Mouse (Mus musculus): ENCODE data around the gene Nod1. TPM values are rescaled to one million over a fixed set of nuclear protein-coding genes. Genes with fewer than 3 reads are reported as not detected.

Gene Nod1
- polyA plus RNA-seq, 1 experiment from 2014 or later = 2.2 TPM

DNA sequence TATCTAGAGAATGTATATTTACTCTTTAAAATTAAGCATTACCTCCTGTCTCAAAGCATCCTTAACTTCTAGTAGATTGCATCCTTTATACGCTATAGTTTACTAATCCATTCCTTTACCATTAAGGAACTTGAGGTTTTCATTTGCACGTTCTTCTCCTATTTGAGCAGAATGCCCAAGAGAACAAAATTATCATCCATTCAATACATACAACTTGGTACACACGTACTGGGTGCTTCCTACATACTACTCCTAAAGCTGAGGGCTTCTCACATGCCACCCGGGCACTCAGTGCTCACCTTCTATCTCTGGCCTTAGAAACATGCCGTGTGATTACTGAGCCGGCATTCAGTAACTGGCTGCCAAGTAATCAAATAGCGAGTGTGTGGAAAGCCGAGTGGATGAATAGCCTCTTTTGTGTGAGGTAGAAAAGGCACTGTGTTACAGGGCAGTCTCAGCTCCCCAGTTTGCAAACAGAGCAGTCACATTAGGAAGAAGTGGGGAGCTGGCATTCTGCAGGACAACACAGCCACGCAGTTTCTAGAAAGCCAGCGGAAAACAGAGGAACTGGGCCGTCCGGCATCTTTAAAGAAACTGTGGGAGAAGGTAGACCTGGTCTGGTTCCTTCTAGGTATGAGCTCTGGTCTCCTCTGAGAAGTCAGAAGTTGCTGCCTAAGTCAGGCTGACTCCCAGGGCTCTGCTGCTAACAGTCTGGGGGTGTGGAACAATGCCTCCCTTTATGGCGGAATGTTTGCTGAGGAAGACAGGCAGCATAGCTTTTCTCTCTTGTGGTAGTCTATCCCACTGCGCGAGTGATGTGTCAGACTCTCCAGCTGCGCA, 37.2 kb upstream of the Nod1 start:
- Histone ChIP-seq H3K4me1 (ENCODE audit: control insufficient read depth, insufficient read depth, low read length) (peaks cover 8% of the 10 kb centered on the region; the same call in 1 of the 2 replicates), H3K36me3 (ENCODE audit: control insufficient read depth, insufficient read depth, low read length) (no peaks in the 10 kb centered on the region), H3K27me3 (ENCODE audit: control insufficient read depth, insufficient read depth, low read length) (no peaks in the 10 kb centered on the region), H3K27ac (replicated peaks; ENCODE audit: low read depth, low read length) (peak overlapping the region; percentile 79), H3K9me3 (ENCODE audit: control insufficient read depth, low read length) (no peaks in the 10 kb centered on the region), H3K4me3 (replicated peaks; ENCODE audit: low read depth, low read length) (no peak overlapping the region), H3K9ac (replicated peaks; ENCODE audit: low read length) (peak overlapping the region; percentile 31; the same call in 1 of the 2 replicates), H3K4me2 (ENCODE audit: low read length) (peak overlapping the region; percentile 47)
- peak; percentile 64 for DNase-seq
- peak; percentile 68; the same call in 1 of the 2 replicates for ATAC-seq (ENCODE audit: low FRiP score, low TSS enrichment)
- 12% methylated on average over 16 of the region's 16 CpGs for WGBS

- no peak for ATAC-seq (ENCODE audit: low FRiP score, low TSS enrichment)
- no peak overlapping the region for H3K9ac ChIP-seq (replicated peaks; ENCODE audit: low read length)
Observed at GRCm38 (mm10) chr6:55008401-55008800, 36.0 kb upstream of the Nod1 start.

GRCm38 (mm10) chr6:55003559-55003958, 31.1 kb upstream of the Nod1 start:
- Histone ChIP-seq H3K27me3 (ENCODE audit: control insufficient read depth, insufficient read depth, low read length) (no peaks in the 10 kb centered on the region), H3K27ac (replicated peaks; ENCODE audit: low read depth, low read length) (no peak overlapping the region), H3K36me3 (ENCODE audit: control insufficient read depth, insufficient read depth, low read length) (no peaks in the 10 kb centered on the region), H3K9ac (replicated peaks; ENCODE audit: low read length) (no peak overlapping the region), H3K4me2 (ENCODE audit: low read length) (no peak overlapping the region), H3K4me3 (replicated peaks; ENCODE audit: low read depth, low read length) (no peak overlapping the region), H3K4me1 (ENCODE audit: control insufficient read depth, insufficient read depth, low read length) (no peaks in the 10 kb centered on the region), H3K9me3 (ENCODE audit: control insufficient read depth, low read length) (no peaks in the 10 kb centered on the region)
- DNase-seq (no peak), ATAC-seq (ENCODE audit: low FRiP score, low TSS enrichment) (no peak)
- 79% methylated on average over 4 of the region's 4 CpGs for WGBS

More at GRCm38 (mm10) chr6:55008401-55008800, 36.0 kb upstream of the Nod1 start:
- Histone ChIP-seq H3K27me3 (ENCODE audit: control insufficient read depth, insufficient read depth, low read length) (no peaks in the 10 kb centered on the region), H3K4me2 (ENCODE audit: low read length) (no peak overlapping the region), H3K4me1 (ENCODE audit: control insufficient read depth, insufficient read depth, low read length) (peaks cover 8% of the 10 kb centered on the region; the same call in 1 of the 2 replicates), H3K36me3 (ENCODE audit: control insufficient read depth, insufficient read depth, low read length) (no peaks in the 10 kb centered on the region), H3K4me3 (replicated peaks; ENCODE audit: low read depth, low read length) (no peak overlapping the region), H3K27ac (replicated peaks; ENCODE audit: low read depth, low read length) (no peak overlapping the region), H3K9me3 (ENCODE audit: control insufficient read depth, low read length) (no peaks in the 10 kb centered on the region)
- DNase-seq = no peak
- WGBS = 92% methylated on average over 8 of the region's 8 CpGs

DNA sequence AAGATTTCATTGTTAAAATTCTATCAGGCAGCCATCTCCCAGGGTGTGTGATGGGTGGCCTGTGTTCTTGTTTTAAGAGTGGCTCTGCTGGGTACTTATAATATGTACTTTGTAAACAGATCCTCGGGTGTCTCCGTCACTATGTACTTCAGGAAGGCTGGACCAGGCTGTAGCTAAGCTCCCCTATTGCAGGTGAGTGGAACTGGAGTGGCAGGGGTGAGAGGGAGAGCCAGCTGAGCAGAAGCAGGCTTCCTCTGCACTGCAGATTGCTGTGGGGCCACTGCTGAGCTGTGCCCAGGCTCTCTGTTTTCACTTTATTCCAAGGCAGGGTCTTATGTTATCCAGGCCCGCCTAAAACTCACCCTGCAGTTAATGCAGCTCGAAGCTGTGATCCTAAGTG, 30.0 kb upstream of the Nod1 start:
- H3K9ac ChIP-seq (replicated peaks; ENCODE audit: low read length) = no peak overlapping the region
- ATAC-seq (ENCODE audit: low FRiP score, low TSS enrichment) = no peak

DNA sequence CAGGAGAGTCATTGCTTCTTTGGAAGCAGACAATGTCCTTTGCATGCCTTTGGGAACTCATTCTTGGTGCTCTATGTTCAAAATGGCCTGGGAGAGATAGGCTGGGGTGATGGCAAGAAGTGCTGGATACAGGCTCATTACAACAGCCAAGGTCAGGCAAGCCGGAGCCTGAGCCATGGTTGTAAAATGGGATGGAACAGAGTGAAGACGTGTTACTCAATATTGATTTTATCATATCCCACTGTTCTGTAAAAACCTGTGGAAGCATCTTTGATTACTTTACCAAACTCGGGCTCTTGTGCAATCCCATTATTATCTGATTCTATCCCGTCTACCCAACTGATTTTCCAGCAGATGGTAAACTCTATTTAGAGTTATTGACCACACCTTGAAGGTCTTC, 28.9 kb upstream of the Nod1 start:
- no peak overlapping the region for H3K4me2 ChIP-seq (ENCODE audit: low read length)
- H3K27ac ChIP-seq (replicated peaks; ENCODE audit: low read depth, low read length) = no peak overlapping the region
- no peaks in the 10 kb centered on the region for H3K36me3 ChIP-seq (ENCODE audit: control insufficient read depth, insufficient read depth, low read length)
- H3K4me1 ChIP-seq (ENCODE audit: control insufficient read depth, insufficient read depth, low read length) = no peaks in the 10 kb centered on the region
- WGBS = 90% methylated on average over 4 of the region's 4 CpGs
- DNase-seq (no peak), ATAC-seq (ENCODE audit: low FRiP score, low TSS enrichment) (no peak)
- no peaks in the 10 kb centered on the region for H3K9me3 ChIP-seq (ENCODE audit: control insufficient read depth, low read length)
- no peak overlapping the region for H3K4me3 ChIP-seq (replicated peaks; ENCODE audit: low read depth, low read length)
- H3K27me3 ChIP-seq (ENCODE audit: control insufficient read depth, insufficient read depth, low read length) = no peaks in the 10 kb centered on the region
- no peak overlapping the region for H3K9ac ChIP-seq (replicated peaks; ENCODE audit: low read length)

More for the DNA sequence above, 30.0 kb upstream of the Nod1 start:
- Histone ChIP-seq H3K4me1 (ENCODE audit: control insufficient read depth, insufficient read depth, low read length) (no peaks in the 10 kb centered on the region), H3K4me3 (replicated peaks; ENCODE audit: low read depth, low read length) (no peak overlapping the region), H3K36me3 (ENCODE audit: control insufficient read depth, insufficient read depth, low read length) (no peaks in the 10 kb centered on the region), H3K9me3 (ENCODE audit: control insufficient read depth, low read length) (no peaks in the 10 kb centered on the region), H3K27ac (replicated peaks; ENCODE audit: low read depth, low read length) (no peak overlapping the region), H3K4me2 (ENCODE audit: low read length) (no peak overlapping the region), H3K27me3 (ENCODE audit: control insufficient read depth, insufficient read depth, low read length) (no peaks in the 10 kb centered on the region)
- DNase-seq = no peak
- WGBS = 65% methylated on average over 4 of the region's 4 CpGs

DNA sequence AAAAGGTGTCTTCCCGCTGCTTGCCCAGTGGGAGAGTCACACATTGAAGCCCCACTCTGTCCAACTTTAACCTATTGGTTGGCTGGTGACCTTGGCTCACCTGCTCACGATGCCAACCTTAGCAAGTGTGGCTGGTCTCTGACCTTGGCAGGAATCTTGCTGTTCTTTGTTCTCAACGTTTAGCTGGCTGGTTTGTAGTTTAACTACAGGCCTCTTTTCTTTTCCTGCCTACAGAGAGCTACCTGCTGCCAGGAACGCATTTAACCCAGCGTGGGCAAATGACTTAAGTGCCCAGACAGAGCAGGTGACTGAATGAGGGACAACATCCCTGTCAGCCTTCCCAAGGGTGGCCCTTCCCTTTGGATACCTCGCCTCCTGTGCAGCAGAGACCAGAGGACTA, 25.3 kb upstream of the Nod1 start:
- no peaks in the 10 kb centered on the region for H3K27me3 ChIP-seq (ENCODE audit: control insufficient read depth, insufficient read depth, low read length)
- H3K27ac ChIP-seq (replicated peaks; ENCODE audit: low read depth, low read length) = no peak overlapping the region
- H3K9me3 ChIP-seq (ENCODE audit: control insufficient read depth, low read length) = no peaks in the 10 kb centered on the region
- DNase-seq (no peak), ATAC-seq (ENCODE audit: low FRiP score, low TSS enrichment) (no peak)
- H3K9ac ChIP-seq (replicated peaks; ENCODE audit: low read length) = no peak overlapping the region
- H3K4me1 ChIP-seq (ENCODE audit: control insufficient read depth, insufficient read depth, low read length) = no peaks in the 10 kb centered on the region
- H3K36me3 ChIP-seq (ENCODE audit: control insufficient read depth, insufficient read depth, low read length) = no peaks in the 10 kb centered on the region
- WGBS = 83% methylated on average over 6 of the region's 6 CpGs
- no peak overlapping the region for H3K4me3 ChIP-seq (replicated peaks; ENCODE audit: low read depth, low read length)
- H3K4me2 ChIP-seq (ENCODE audit: low read length) = no peak overlapping the region

DNA sequence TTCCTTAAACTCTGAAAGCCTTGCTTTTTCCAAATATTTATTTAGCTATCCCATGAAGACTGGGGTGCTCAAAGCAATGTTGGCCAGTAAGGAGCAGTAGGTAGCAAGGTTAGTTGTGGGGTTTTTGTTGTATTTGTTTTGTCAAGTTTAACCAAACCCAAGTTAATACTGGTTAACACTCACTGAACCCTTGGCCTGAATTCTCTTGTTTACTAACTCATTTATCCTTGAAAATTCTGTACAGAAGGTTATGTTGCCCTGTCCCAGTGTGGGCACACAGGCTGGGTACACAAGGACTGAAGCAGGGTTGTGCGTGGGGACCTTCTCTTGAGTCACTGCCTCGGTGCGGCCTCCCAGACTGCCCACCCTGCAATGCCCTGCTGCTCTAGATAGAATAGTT, 23.9 kb upstream of the Nod1 start:
- H3K27ac ChIP-seq (replicated peaks; ENCODE audit: low read depth, low read length) = no peak overlapping the region
- H3K9ac ChIP-seq (replicated peaks; ENCODE audit: low read length) = no peak overlapping the region
- no peaks in the 10 kb centered on the region for H3K4me1 ChIP-seq (ENCODE audit: control insufficient read depth, insufficient read depth, low read length)
- WGBS = 95% methylated on average over 3 of the region's 3 CpGs
- H3K36me3 ChIP-seq (ENCODE audit: control insufficient read depth, insufficient read depth, low read length) = no peaks in the 10 kb centered on the region
- DNase-seq = no peak
- ATAC-seq (ENCODE audit: low FRiP score, low TSS enrichment) = no peak
- no peak overlapping the region for H3K4me3 ChIP-seq (replicated peaks; ENCODE audit: low read depth, low read length)
- H3K27me3 ChIP-seq (ENCODE audit: control insufficient read depth, insufficient read depth, low read length) = no peaks in the 10 kb centered on the region
- H3K4me2 ChIP-seq (ENCODE audit: low read length) = no peak overlapping the region
- no peaks in the 10 kb centered on the region for H3K9me3 ChIP-seq (ENCODE audit: control insufficient read depth, low read length)

- no peaks in the 10 kb centered on the region for H3K36me3 ChIP-seq (ENCODE audit: control insufficient read depth, insufficient read depth, low read length)
- no peaks in the 10 kb centered on the region for H3K27me3 ChIP-seq (ENCODE audit: control insufficient read depth, insufficient read depth, low read length)
- WGBS = under 1% methylated on average over 41 of the region's 41 CpGs
- peak within 1 kb of the TSS; percentile 76 for H3K4me2 ChIP-seq (ENCODE audit: low read length)
- peak within 1 kb of the TSS; percentile 59 for H3K9ac ChIP-seq (replicated peaks; ENCODE audit: low read length)
- no peaks in the 10 kb centered on the region for H3K4me1 ChIP-seq (ENCODE audit: control insufficient read depth, insufficient read depth, low read length)
- DNase-seq = peak; percentile 99
- H3K9me3 ChIP-seq (ENCODE audit: control insufficient read depth, low read length) = no peaks in the 10 kb centered on the region
- peak within 1 kb of the TSS; percentile 54 for H3K4me3 ChIP-seq (replicated peaks; ENCODE audit: low read depth, low read length)
- peak; percentile 100 for ATAC-seq (ENCODE audit: low FRiP score, low TSS enrichment)
- H3K27ac ChIP-seq (replicated peaks; ENCODE audit: low read depth, low read length) = peak within 1 kb of the TSS; percentile 60; the same call in 1 of the 2 replicates
Observed at GRCm38 (mm10) chr6:54992734-54993260, 20.4 kb upstream of the Nod1 start, which contains the start of gene Ggct. TSS of gene Ggct (minus strand) at chr6:54992950.

Measured in midbrain, embryonic 14.5 days (tissue).